In the genomic region with DNA sequence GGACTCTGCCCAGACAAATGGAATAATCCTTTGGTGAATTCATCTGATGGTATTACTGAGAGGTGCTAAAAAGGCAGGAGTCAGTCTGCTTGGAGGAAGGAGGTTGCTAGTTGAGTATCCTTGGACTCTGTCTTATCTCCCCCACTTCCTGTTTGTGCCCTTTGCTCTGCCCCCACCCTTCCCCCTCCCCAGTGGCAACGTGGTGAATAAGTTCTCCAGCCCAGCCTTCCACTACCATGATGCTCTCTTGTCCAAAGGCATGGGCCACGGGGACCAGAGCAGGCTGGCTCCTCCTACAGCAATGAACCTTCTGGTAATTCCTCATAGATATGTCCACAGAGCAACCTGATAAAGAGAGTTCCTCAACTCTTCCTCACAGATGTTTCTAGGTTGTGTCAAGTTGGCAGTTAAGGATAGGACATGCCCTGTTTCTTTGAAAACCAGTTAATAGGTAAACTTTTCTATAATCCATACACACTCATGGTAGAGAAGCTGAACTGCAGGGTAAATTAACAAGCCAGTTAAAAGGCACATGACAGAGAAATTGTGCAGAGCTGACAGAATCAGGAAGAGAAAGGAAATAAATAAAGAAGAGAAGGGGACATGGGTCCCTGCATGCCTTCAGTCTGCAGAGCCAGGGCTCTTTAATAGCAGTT, we compare ENCODE assay signal across 11 mouse cellular contexts.
A peak's percentile ranks its signal among the peaks of the same experiment; 100 is the strongest.
DNase-seq lines count a peak whose midpoint lies in the region; ATAC-seq and TF ChIP-seq lines count a peak whose summit lies in the region.
"Had no signal": no experiment of that assay in that cellular context is flagged by ENCODE, and none has a peak within 500 bp of the region (broad histone marks: within the 10 kb centered on the region; RNA-seq: fewer than 3 reads in every experiment).

No protein-coding gene starts in this region.

- H3K36me3 ChIP-seq in heart, embryonic 10.5 days = no peaks in the 10 kb centered on the region
- H3K36me3 ChIP-seq in liver, postnatal 0 days (replicated peaks; ENCODE audit: insufficient read depth, low read length) = no peaks in the 10 kb centered on the region
- no peaks in the 10 kb centered on the region for H3K36me3 ChIP-seq in midbrain, embryonic 16.5 days (ENCODE audit: control insufficient read depth, insufficient read depth, low read length)
- H3K36me3 ChIP-seq in hindbrain, embryonic 16.5 days (ENCODE audit: control insufficient read depth, insufficient read depth, low read length) = no peaks in the 10 kb centered on the region

- peak overlapping the region; percentile 38; the same call in 1 of the 2 replicates for H3K27ac ChIP-seq in heart, embryonic 10.5 days
- H3K27ac ChIP-seq in liver, postnatal 0 days (ENCODE audit: low read depth) = peak overlapping the region; percentile 52
- no peak overlapping the region for H3K27ac ChIP-seq in midbrain, embryonic 16.5 days (ENCODE audit: low read length)
- no peak overlapping the region for H3K27ac ChIP-seq in hindbrain, embryonic 16.5 days (ENCODE audit: low read depth, low read length)

- no peak overlapping the region for H3K9ac ChIP-seq in liver, postnatal 0 days (replicated peaks)
- no peak overlapping the region for H3K9ac ChIP-seq in midbrain, embryonic 16.5 days (ENCODE audit: low read depth, low read length)
- H3K9ac ChIP-seq in hindbrain, embryonic 16.5 days (ENCODE audit: low read depth, low read length) = no peak overlapping the region

- H3K4me1 ChIP-seq in heart, embryonic 10.5 days = peaks cover 26% of the 10 kb centered on the region
- peaks cover 16% of the 10 kb centered on the region for H3K4me1 ChIP-seq in liver, postnatal 0 days (ENCODE audit: insufficient read depth)
- no peaks in the 10 kb centered on the region for H3K4me1 ChIP-seq in midbrain, embryonic 16.5 days (ENCODE audit: control insufficient read depth, insufficient read depth, low read length)
- H3K4me1 ChIP-seq in hindbrain, embryonic 16.5 days (ENCODE audit: control insufficient read depth, insufficient read depth, low read depth, low read length) = no peaks in the 10 kb centered on the region

- WGBS in heart, embryonic 10.5 days = 31% methylated on average over 2 of the region's 2 CpGs
- 10% methylated on average over 2 of the region's 2 CpGs for WGBS in liver, postnatal 0 days (ENCODE audit: insufficient replicate concordance)
- WGBS in midbrain, embryonic 16.5 days = 55% methylated on average over 2 of the region's 2 CpGs
- 34% methylated on average over 2 of the region's 2 CpGs for WGBS in hindbrain, embryonic 16.5 days

- TF ChIP-seq EP300 in liver, postnatal 0 days (IDR thresholded peaks at IDR 0.05; ENCODE audit: low read depth) = no peak

- H3K9me3 ChIP-seq in heart, embryonic 10.5 days = no peaks in the 10 kb centered on the region
- H3K9me3 ChIP-seq in liver, postnatal 0 days (ENCODE audit: low read length) = no peaks in the 10 kb centered on the region
- no peaks in the 10 kb centered on the region for H3K9me3 ChIP-seq in midbrain, embryonic 16.5 days (replicated peaks; ENCODE audit: control insufficient read depth, low read length, poor library complexity, severe bottlenecking)
- H3K9me3 ChIP-seq in hindbrain, embryonic 16.5 days (ENCODE audit: control insufficient read depth, low read length) = no peaks in the 10 kb centered on the region

- H3K4me2 ChIP-seq in liver, postnatal 0 days (ENCODE audit: low read depth, low read length) = no peak overlapping the region
- no peak overlapping the region for H3K4me2 ChIP-seq in midbrain, embryonic 16.5 days (ENCODE audit: low read length)
- H3K4me2 ChIP-seq in hindbrain, embryonic 16.5 days (ENCODE audit: low read length) = no peak overlapping the region
- H3K4me2 ChIP-seq: midbrain, embryonic 11.5 days had no signal

- TF ChIP-seq CTCF in liver, postnatal 0 days (IDR thresholded peaks at IDR 0.05; ENCODE audit: low read depth) = no peak

- no peak for ATAC-seq in liver, postnatal 0 days
- ATAC-seq in midbrain, embryonic 16.5 days = no peak
- no peak for ATAC-seq in hindbrain, embryonic 16.5 days

- H3K27me3 ChIP-seq in heart, embryonic 10.5 days (ENCODE audit: insufficient read depth, poor library complexity, severe bottlenecking) = no peaks in the 10 kb centered on the region
- H3K27me3 ChIP-seq in liver, postnatal 0 days (ENCODE audit: insufficient read depth, low read length) = no peaks in the 10 kb centered on the region
- no peaks in the 10 kb centered on the region for H3K27me3 ChIP-seq in midbrain, embryonic 16.5 days (ENCODE audit: control insufficient read depth, insufficient read depth, low read depth, low read length)
- H3K27me3 ChIP-seq in hindbrain, embryonic 16.5 days (replicated peaks; ENCODE audit: control insufficient read depth, insufficient read depth, low read length) = no peaks in the 10 kb centered on the region

- H3K4me3 ChIP-seq in heart, embryonic 10.5 days = no peak overlapping the region
- no peak overlapping the region for H3K4me3 ChIP-seq in liver, postnatal 0 days (ENCODE audit: low read depth, low read length)
- H3K4me3 ChIP-seq in midbrain, embryonic 16.5 days (ENCODE audit: low read depth, low read length) = no peak overlapping the region
- H3K4me3 ChIP-seq in hindbrain, embryonic 16.5 days (ENCODE audit: low read length) = no peak overlapping the region
- H3K4me3 ChIP-seq: erythroblast, embryonic 14.5 days had no signal

- DNase-seq in heart, embryonic 10.5 days (ENCODE audit: low spot score) = no peak
- no peak for DNase-seq in heart, postnatal 4 days
- peak; percentile 12 for DNase-seq in CD4-positive helper T cell, adult 2 months (ENCODE audit: low read depth, low spot score)
- peak; percentile 15 for DNase-seq in induced T-regulatory cell, adult 2 months (ENCODE audit: low read depth)
- peak; percentile 22 for DNase-seq in liver, postnatal 0 days
- no peak for DNase-seq in cerebellum, postnatal 10 days
- DNase-seq: lung, adult 2 months had no signal

Comparison
In these comparisons a context has a peak if more than half of its experiments do, and no peak if none do; other contexts are left out.
1. DNase-seq: peak in CD4-positive helper T cell, adult 2 months (single experiment), induced T-regulatory cell, adult 2 months (single experiment) and liver, postnatal 0 days (single experiment); none in heart, embryonic 10.5 days (single experiment), heart, postnatal 4 days (single experiment) and cerebellum, postnatal 10 days (0 of 2).
2. H3K27ac ChIP-seq: peak in heart, embryonic 10.5 days (single experiment) and liver, postnatal 0 days (single experiment); none in midbrain, embryonic 16.5 days (single experiment) and hindbrain, embryonic 16.5 days (single experiment).